Mouse (Mus musculus): ENCODE measurements at regions not wholly inside any gene's neighbourhood (a gene's known extent, or its start where the extent isn't known, plus 50 kb on each side); places are given as distances from the start of the nearest gene placed in this dataset.
A peak's percentile ranks its signal among the peaks of the same experiment; 100 is the strongest.

- ATAC-seq (replicated peaks; ENCODE audit: low FRiP score), result no peak
- WGBS, result 73% methylated on average over 3 of the region's 3 CpGs
Measured at GRCm38 (mm10) chr8:49845575-49845974, 1001.8 kb upstream of the Tenm3 start.

GRCm38 (mm10) chr8:49831970-49832369 lies 988.2 kb upstream of the Tenm3 start:
- Histone ChIP-seq H3K4me3 (replicated peaks) (no peak overlapping the region), H3K27me3 (no peaks in the 10 kb centered on the region), H3K4me1 (no peaks in the 10 kb centered on the region), H3K9ac (no peak overlapping the region), H3K27ac (no peak overlapping the region), H3K36me3 (no peaks in the 10 kb centered on the region), H3K4me2 (no peak overlapping the region), H3K9me3 (replicated peaks) (no peaks in the 10 kb centered on the region)
- ATAC-seq (replicated peaks; ENCODE audit: low FRiP score), result no peak

More at GRCm38 (mm10) chr8:49845575-49845974, 1001.8 kb upstream of the Tenm3 start:
- Histone ChIP-seq H3K27ac (no peak overlapping the region), H3K9me3 (replicated peaks) (no peaks in the 10 kb centered on the region), H3K9ac (no peak overlapping the region), H3K4me2 (no peak overlapping the region), H3K36me3 (no peaks in the 10 kb centered on the region), H3K4me3 (replicated peaks) (no peak overlapping the region), H3K4me1 (no peaks in the 10 kb centered on the region), H3K27me3 (no peaks in the 10 kb centered on the region)

GRCm38 (mm10) chr8:49829345-49829744 lies 985.6 kb upstream of the Tenm3 start:
- Histone ChIP-seq H3K36me3 (no peaks in the 10 kb centered on the region), H3K9me3 (replicated peaks) (no peaks in the 10 kb centered on the region), H3K4me2 (no peak overlapping the region), H3K27ac (no peak overlapping the region), H3K27me3 (no peaks in the 10 kb centered on the region), H3K4me3 (replicated peaks) (no peak overlapping the region), H3K4me1 (no peaks in the 10 kb centered on the region), H3K9ac (no peak overlapping the region)
- WGBS, result 23% methylated on average over 2 of the region's 2 CpGs
- no peak for ATAC-seq (replicated peaks; ENCODE audit: low FRiP score)

- Histone ChIP-seq H3K4me3 (replicated peaks) (no peak overlapping the region), H3K9ac (no peak overlapping the region), H3K4me1 (no peaks in the 10 kb centered on the region), H3K27me3 (no peaks in the 10 kb centered on the region), H3K27ac (no peak overlapping the region), H3K9me3 (replicated peaks) (no peaks in the 10 kb centered on the region), H3K36me3 (no peaks in the 10 kb centered on the region), H3K4me2 (no peak overlapping the region)
- ATAC-seq (replicated peaks; ENCODE audit: low FRiP score), result no peak
Measured at GRCm38 (mm10) chr8:49826231-49826630, 982.5 kb upstream of the Tenm3 start.

- Histone ChIP-seq H3K9ac (no peak overlapping the region), H3K9me3 (replicated peaks) (no peaks in the 10 kb centered on the region), H3K4me1 (no peaks in the 10 kb centered on the region), H3K27me3 (no peaks in the 10 kb centered on the region), H3K36me3 (no peaks in the 10 kb centered on the region), H3K27ac (no peak overlapping the region), H3K4me2 (no peak overlapping the region), H3K4me3 (replicated peaks) (no peak overlapping the region)
- 73% methylated on average over 5 of the region's 5 CpGs for WGBS
- no peak for ATAC-seq (replicated peaks; ENCODE audit: low FRiP score)
Measured at GRCm38 (mm10) chr8:49825000-49825399, 981.2 kb upstream of the Tenm3 start.

GRCm38 (mm10) chr8:49822791-49823190 lies 979.0 kb upstream of the Tenm3 start:
- H3K4me1 ChIP-seq, result no peaks in the 10 kb centered on the region
- no peaks in the 10 kb centered on the region for H3K27me3 ChIP-seq
- 70% methylated on average over 2 of the region's 2 CpGs for WGBS
- no peaks in the 10 kb centered on the region for H3K36me3 ChIP-seq
- H3K27ac ChIP-seq, result no peak overlapping the region
- no peak overlapping the region for H3K4me3 ChIP-seq (replicated peaks)
- H3K9ac ChIP-seq, result no peak overlapping the region
- no peak for ATAC-seq (replicated peaks; ENCODE audit: low FRiP score)
- no peaks in the 10 kb centered on the region for H3K9me3 ChIP-seq (replicated peaks)
- no peak overlapping the region for H3K4me2 ChIP-seq

- H3K27ac ChIP-seq, result no peak overlapping the region
- WGBS, result 81% methylated on average over 2 of the region's 2 CpGs
- no peaks in the 10 kb centered on the region for H3K36me3 ChIP-seq
- H3K9me3 ChIP-seq (replicated peaks), result no peaks in the 10 kb centered on the region
- H3K4me3 ChIP-seq (replicated peaks), result no peak overlapping the region
- no peaks in the 10 kb centered on the region for H3K4me1 ChIP-seq
- H3K9ac ChIP-seq, result no peak overlapping the region
- ATAC-seq (replicated peaks; ENCODE audit: low FRiP score), result no peak
- no peak overlapping the region for H3K4me2 ChIP-seq
- no peaks in the 10 kb centered on the region for H3K27me3 ChIP-seq
Measured at GRCm38 (mm10) chr8:49799236-49799635, 955.5 kb upstream of the Tenm3 start.

GRCm38 (mm10) chr8:49796741-49797140 lies 953.0 kb upstream of the Tenm3 start:
- 82% methylated on average over 3 of the region's 3 CpGs for WGBS
- Histone ChIP-seq H3K4me3 (replicated peaks) (no peak overlapping the region), H3K9me3 (replicated peaks) (no peaks in the 10 kb centered on the region), H3K36me3 (no peaks in the 10 kb centered on the region), H3K27ac (no peak overlapping the region), H3K4me2 (no peak overlapping the region), H3K27me3 (no peaks in the 10 kb centered on the region), H3K9ac (no peak overlapping the region), H3K4me1 (no peaks in the 10 kb centered on the region)
- no peak for ATAC-seq (replicated peaks; ENCODE audit: low FRiP score)

- WGBS, result 71% methylated on average over 1 of the region's 1 CpGs
- Histone ChIP-seq H3K4me2 (no peak overlapping the region), H3K36me3 (no peaks in the 10 kb centered on the region), H3K4me1 (no peaks in the 10 kb centered on the region), H3K9me3 (replicated peaks) (no peaks in the 10 kb centered on the region), H3K4me3 (replicated peaks) (no peak overlapping the region), H3K27ac (no peak overlapping the region), H3K27me3 (no peaks in the 10 kb centered on the region), H3K9ac (no peak overlapping the region)
- ATAC-seq (replicated peaks; ENCODE audit: low FRiP score), result no peak
Measured at GRCm38 (mm10) chr8:49794491-49794890, 950.7 kb upstream of the Tenm3 start.

- no peak overlapping the region for H3K4me2 ChIP-seq
- H3K9ac ChIP-seq, result no peak overlapping the region
- WGBS, result 28% methylated on average over 4 of the region's 4 CpGs
- H3K27me3 ChIP-seq, result 0 out of 2 replicates have a peak, but pooled peaks cover 4% of the 10 kb centered on the region
- no peaks in the 10 kb centered on the region for H3K36me3 ChIP-seq
- peak; percentile 77; the same call in 1 of the 2 replicates for ATAC-seq (replicated peaks; ENCODE audit: low FRiP score)
- no peak overlapping the region for H3K4me3 ChIP-seq (replicated peaks)
- H3K9me3 ChIP-seq (replicated peaks), result no peaks in the 10 kb centered on the region
- no peaks in the 10 kb centered on the region for H3K4me1 ChIP-seq
- H3K27ac ChIP-seq, result no peak overlapping the region
Measured at GRCm38 (mm10) chr8:49769829-49770228, 926.1 kb upstream of the Tenm3 start.

GRCm38 (mm10) chr8:49738043-49738442 lies 894.3 kb upstream of the Tenm3 start:
- H3K4me1 ChIP-seq, result no peaks in the 10 kb centered on the region
- no peak overlapping the region for H3K4me3 ChIP-seq (replicated peaks)
- H3K4me2 ChIP-seq, result no peak overlapping the region
- no peaks in the 10 kb centered on the region for H3K27me3 ChIP-seq
- no peaks in the 10 kb centered on the region for H3K36me3 ChIP-seq
- no peak overlapping the region for H3K27ac ChIP-seq
- WGBS, result 69% methylated on average over 6 of the region's 6 CpGs
- no peaks in the 10 kb centered on the region for H3K9me3 ChIP-seq (replicated peaks)
- no peak overlapping the region for H3K9ac ChIP-seq
- ATAC-seq (replicated peaks; ENCODE audit: low FRiP score), result no peak

- no peak for ATAC-seq (replicated peaks; ENCODE audit: low FRiP score)
Measured at GRCm38 (mm10) chr8:49729156-49729555, 885.4 kb upstream of the Tenm3 start.

GRCm38 (mm10) chr8:49712371-49712770 lies 868.6 kb upstream of the Tenm3 start:
- WGBS, result 87% methylated on average over 2 of the region's 2 CpGs
- ATAC-seq (replicated peaks; ENCODE audit: low FRiP score), result no peak

More at GRCm38 (mm10) chr8:49729156-49729555, 885.4 kb upstream of the Tenm3 start:
- no peaks in the 10 kb centered on the region for H3K36me3 ChIP-seq
- no peak overlapping the region for H3K4me3 ChIP-seq (replicated peaks)
- H3K4me2 ChIP-seq, result no peak overlapping the region
- WGBS, result 17% methylated on average over 2 of the region's 2 CpGs
- no peaks in the 10 kb centered on the region for H3K4me1 ChIP-seq
- no peaks in the 10 kb centered on the region for H3K9me3 ChIP-seq (replicated peaks)
- H3K27me3 ChIP-seq, result no peaks in the 10 kb centered on the region
- no peak overlapping the region for H3K27ac ChIP-seq
- no peak overlapping the region for H3K9ac ChIP-seq

More at GRCm38 (mm10) chr8:49712371-49712770, 868.6 kb upstream of the Tenm3 start:
- no peaks in the 10 kb centered on the region for H3K36me3 ChIP-seq
- no peaks in the 10 kb centered on the region for H3K9me3 ChIP-seq (replicated peaks)
- no peak overlapping the region for H3K4me2 ChIP-seq
- H3K4me1 ChIP-seq, result no peaks in the 10 kb centered on the region
- H3K27me3 ChIP-seq, result no peaks in the 10 kb centered on the region
- no peak overlapping the region for H3K27ac ChIP-seq
- H3K4me3 ChIP-seq (replicated peaks), result no peak overlapping the region
- no peak overlapping the region for H3K9ac ChIP-seq

All from kidney, embryonic 15.5 days (tissue).